Mouse (Mus musculus) lung, postnatal 14 days (tissue): ENCODE measurements around the gene Samhd1.

ENCODE experiments used
- DNase-seq: peaks from one replicate; pipeline ENCODE4 v3.0.0; 2021

The Samhd1 gene

DNA sequence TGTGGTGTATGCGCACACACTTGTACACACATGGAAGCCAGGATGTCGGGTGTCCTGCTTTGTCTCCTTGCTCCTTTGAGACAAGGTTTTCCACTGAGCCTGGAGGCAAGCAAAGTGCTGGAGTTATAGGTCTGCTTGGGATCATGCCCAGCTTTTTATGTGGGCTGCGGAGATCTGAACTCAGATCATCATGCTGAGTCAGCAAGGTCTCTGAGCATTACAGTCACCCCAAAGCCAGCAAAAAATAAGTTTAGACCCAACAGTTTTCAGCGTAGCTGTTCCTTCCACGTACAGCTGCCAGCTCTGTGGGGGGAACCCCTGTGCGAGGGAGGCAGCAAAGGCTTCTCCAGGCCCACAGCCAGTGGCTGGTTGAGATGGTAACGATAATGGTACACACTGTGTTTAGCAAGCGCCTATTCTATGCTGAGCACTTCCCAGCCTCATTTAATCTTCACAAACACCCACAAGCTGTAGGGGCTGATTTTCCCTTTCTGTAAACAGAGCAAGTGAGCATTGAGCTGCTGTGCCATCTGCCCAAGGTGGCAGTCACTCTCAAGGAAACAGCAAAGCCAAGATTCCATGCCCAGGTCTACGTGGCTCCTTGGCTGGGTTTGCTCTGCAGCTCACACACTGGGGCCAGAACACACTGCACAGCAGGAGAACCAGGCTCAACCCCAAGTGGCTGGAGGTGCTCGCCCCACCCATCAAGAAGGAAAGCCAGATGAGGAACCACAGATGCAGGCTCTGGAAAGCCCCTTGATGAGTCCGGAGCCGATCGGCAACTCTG lies 86.5 kb downstream of the Samhd1 start:
- DNase-seq: no peak
